Mouse (Mus musculus) neutrophil, adult 5-6 weeks (primary cell): ENCODE results near the gene Ly6g6f. TPM values are rescaled to one million over a fixed set of nuclear protein-coding genes. Genes with fewer than 3 reads are reported as not detected.
A peak's percentile ranks its signal among the peaks of the same experiment; 100 is the strongest.

Source experiments
- ATAC-seq: fragments of 151-379, 151-347 bp; 2 replicates; pipeline ENCODE4 v1.8.0; 2017; ENCODE audit warnings: mild to moderate bottlenecking, moderate TSS enrichment; ENCODE audit not compliant: insufficient number of reproducible peaks, poor library complexity, low FRiP score, severe bottlenecking; ENCODE audit errors: extremely low read depth
- total RNA-seq: library from RNA; stranded (forward); fragments of 200-1000 nt; gene quantifications from 2 replicates; pipeline ENCODE4 v1.2.3, GENCODE M21; 2017

Gene Ly6g6f
- total RNA-seq, 1 experiment from 2014 or later: not detected

GRCm38 (mm10) chr17:35111774-35112173 is 26.4 kb upstream of the Ly6g6f start:
- no peak for ATAC-seq

- ATAC-seq: no peak
These were observed 22.7 kb upstream of the Ly6g6f start, which contains the start of gene Ly6g5c for GRCm38 (mm10) chr17:35108097-35108496. Gene Ly6g5c, plus strand, starts transcription at chr17:35108279.

DNA sequence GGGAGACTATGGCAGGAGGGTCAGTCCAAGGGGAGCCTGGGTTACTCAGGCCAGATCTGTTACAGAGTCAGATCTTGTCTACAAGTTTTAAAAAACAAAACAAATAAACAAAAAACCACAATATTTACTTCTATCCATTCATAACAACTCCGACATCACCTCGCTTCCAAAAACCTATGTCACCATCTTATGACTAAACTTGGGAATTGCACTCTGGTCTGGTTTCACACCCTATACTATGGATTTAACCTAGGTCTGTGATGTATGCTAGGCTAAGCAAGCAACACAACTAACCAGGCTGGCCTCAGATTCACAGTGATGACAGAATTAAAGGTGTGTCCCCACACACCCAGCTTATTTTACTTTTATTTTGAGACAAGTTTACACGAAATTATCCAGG is 21.1 kb upstream of the Ly6g6f start:
- ATAC-seq: no peak

GRCm38 (mm10) chr17:35105740-35106389 is 20.5 kb upstream of the Ly6g6f start:
- ATAC-seq: peak; percentile 34; the same call in 1 of the 2 replicates

GRCm38 (mm10) chr17:35104754-35105153 is 19.3 kb upstream of the Ly6g6f start:
- no peak for ATAC-seq

DNA sequence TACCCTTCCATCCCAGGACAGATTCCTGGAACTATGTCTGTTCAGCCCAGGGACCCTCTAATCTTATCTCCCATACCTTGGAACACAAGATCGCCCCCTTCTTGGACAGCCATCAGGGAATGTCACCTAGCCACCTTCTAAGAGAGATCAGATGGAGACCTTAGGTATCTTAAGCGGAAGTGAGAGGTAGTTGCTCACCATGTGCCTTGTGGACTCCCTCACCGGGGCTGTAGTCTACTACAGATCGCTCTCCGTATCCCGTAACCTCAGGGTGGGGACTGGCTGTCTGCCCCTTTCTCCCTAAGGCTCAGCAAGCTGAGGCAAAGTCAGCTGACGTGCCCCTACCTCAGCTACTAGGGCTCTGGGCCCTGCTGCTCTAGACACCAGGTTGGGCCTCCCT is 18.7 kb upstream of the Ly6g6f start:
- ATAC-seq: no peak

DNA sequence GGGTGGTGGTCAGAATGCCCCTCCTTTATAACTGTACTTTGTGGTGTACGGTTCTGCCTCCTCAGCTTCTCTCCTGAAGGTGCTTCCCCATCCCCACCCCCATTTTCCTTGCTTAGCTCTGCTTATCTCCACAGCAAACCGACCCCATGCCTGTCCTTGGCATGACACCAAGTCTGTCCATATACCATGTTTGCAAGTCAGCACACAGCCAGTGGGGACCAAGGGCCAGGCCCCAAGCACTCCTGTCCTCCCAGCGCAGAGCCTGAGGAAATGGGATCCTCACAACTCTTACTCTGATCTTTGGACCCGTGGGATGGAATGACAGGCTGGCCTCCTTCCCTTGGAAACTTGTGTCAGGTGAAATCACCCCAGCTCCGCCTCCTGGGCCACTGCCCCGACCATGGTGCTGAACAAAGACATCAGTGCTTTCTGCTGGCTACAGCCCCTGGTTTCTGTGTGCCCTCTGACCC is 17.8 kb upstream of the Ly6g6f start:
- no peak for ATAC-seq

DNA sequence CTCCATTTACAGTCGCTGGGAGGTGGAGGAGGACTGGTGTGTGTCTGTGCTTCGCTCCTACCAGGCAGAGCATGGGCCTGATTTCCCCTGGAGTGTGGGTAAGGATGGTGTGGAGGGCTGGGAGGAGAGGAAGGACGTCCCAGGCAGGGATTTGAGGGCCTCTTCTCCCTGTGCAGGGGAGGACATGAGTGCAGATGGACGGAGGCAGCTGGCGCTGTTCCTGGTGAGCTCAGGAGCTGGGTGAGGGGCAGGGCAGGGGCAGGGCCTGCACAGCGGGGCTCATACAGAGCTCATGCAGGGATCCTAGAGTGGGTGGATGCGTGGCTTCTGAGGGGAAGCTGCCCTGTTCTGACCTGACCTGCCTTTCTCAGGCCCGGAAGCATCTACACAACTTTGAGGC is 16.9 kb upstream of the Ly6g6f start:
- ATAC-seq: no peak

DNA sequence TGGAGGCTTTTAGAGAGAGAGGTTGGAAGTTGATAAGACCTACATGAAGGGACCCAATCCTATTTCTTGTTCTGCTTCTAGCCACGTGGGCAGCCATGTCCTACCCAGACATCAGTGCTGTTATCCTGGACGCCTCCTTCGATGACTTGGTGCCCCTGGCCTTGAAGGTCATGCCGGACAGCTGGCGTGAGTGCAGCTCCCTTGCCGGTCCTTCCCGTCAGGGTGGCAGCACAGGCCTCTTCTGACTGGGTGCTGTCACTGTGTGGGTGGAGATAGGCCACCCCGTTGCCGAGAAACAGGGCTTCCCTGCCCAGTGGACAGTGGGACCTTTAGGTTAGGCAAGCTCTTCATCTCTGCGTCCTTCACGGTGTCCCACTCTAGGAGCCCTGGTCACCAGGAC is 15.8 kb upstream of the Ly6g6f start:
- ATAC-seq: no peak

DNA sequence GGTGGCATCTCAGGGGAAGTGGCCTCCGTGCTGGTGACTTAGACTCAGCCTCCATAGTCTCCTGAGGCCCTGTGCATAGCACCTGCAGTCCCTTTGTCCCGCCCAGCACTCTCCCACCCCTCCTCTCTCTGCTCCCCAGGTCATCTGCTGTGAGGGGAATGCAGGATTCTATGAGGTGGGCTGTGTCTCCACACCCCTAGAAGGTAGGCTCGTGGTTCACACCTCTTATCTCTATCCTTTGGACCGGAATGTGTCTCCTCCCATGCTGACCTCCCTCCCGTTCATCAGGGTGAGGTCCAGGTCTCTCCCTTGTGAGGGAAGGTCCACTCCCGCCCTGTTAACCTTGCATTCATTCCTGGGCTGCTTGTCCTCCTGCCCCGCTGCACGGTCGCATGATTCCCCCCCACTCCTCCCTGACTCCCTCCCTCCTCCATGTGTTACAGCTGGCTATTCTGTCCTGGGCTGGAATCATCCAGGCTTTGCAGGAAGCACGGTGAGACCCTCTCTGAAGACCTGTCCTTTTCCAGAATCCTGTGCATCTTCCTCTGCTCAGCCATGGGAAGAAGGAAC is 14.9 kb upstream of the Ly6g6f start:
- ATAC-seq: no peak

GRCm38 (mm10) chr17:35097164-35097655 is 11.8 kb upstream of the Ly6g6f start:
- ATAC-seq: no peak

GRCm38 (mm10) chr17:35096597-35096996 is 11.2 kb upstream of the Ly6g6f start:
- ATAC-seq: no peak

DNA sequence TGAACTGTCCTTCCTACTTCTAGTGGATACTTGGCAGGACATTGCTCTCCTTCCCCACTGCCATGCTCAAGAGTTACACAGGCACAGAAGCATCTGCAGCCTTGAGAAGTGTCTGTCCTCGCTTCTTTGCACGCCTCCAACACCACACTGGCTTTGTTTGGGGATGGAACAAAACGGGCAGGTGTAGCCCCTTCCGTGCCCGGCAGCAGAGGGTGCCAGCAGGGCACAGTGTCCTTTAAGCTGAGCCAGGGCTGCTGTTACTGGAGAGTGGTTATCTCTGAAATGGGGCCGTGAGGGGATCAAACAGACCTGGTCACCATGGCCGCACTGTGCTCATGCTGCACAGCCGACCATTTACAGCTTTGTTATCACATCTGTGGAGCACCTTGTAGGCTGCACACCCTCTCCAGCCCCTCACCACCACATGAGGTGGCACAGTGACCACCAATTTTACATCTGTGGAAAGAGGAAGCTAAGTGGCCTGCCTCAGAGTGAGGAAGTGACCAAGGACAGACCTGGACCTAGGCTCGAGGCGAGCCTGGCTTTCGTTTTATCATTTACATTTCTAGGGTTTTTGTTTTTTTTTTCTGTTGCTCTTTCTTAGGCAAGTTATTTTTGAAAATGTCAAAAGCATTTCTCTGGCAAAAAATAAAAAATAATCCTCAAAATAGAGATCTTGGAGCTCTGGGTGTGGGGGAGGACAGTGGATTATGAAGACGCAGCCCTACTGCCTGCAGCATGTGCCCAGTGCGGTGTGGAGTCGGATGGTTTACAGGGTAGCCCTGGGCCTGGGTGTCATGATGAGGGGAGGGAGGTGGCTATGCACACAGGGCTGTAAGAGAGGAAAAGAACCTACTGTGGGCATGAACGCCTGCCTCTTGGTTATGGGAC is 9.3 kb upstream of the Ly6g6f start:
- no peak for ATAC-seq

DNA sequence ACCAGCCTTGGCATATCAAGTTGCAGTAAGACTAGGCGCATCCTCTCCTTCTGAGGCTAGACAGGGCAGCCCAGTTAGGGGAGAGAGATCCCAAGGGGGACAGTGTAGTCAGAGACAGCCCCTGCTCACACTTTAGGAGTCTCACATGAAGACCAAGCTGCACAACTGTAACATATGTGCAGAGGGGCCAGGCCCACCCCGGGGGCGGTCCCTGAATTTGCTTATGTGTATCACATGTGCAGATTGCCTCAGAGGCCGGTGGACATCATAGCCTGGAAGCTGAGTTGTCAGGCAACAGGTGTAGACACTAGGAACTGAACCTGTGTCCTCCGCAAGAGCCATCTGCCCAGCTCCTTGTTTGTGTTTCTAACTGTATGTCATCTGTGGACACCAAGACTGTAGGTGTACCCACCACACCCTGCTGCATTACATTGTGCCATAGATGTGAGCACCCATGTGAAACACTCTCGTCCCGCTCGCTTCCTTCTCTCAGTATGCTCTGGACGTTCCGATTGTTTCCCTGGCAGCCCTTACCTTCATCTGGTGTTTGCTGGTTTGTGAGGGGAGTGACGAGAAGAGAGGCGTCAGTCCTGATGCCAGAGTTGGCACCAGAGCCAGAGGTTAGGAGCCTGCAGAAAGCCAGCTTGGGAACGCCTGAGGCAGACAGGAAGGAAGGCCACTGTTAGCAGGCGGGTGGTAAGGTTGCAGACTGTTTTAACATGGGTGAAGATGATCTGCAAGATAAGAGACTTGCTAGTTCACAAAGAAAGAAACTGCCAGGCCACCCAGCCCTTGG is 7.2 kb upstream of the Ly6g6f start:
- no peak for ATAC-seq

GRCm38 (mm10) chr17:35090166-35090932 is 4.9 kb upstream of the Ly6g6f start:
- ATAC-seq: no peak

GRCm38 (mm10) chr17:35088825-35089644 is 3.6 kb upstream of the Ly6g6f start, which contains the start of gene Abhd16a:
Gene Abhd16a, plus strand, starts transcription at chr17:35089263.
- ATAC-seq: peak; percentile 95

DNA sequence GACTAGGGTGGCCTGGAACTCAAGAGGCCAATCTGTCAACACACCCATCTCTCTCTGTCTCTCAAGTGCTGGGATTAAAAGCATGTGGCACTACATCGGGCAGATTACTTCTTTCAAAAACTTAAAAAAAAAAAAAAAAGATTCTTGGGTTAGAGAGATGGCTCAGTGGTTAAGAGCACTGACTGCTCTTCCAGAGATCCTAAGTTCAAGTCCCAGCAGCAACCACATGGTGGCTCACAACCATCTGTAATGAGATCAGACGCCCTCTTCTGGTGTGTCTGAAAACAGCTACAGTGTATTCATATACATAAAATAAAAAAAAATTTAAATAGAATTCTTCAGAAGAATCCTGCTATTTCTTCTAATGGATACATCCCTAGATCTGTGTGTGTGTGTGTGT is 2.7 kb upstream of the Ly6g6f start:
- ATAC-seq: no peak
